Mouse (Mus musculus): ENCODE measurements around the gene Usf3. TPM values are rescaled to one million over a fixed set of nuclear protein-coding genes. Genes with fewer than 3 reads are reported as not detected.

Usf3 gene
- polyA plus RNA-seq, 1 experiment = 7.9 TPM

DNA sequence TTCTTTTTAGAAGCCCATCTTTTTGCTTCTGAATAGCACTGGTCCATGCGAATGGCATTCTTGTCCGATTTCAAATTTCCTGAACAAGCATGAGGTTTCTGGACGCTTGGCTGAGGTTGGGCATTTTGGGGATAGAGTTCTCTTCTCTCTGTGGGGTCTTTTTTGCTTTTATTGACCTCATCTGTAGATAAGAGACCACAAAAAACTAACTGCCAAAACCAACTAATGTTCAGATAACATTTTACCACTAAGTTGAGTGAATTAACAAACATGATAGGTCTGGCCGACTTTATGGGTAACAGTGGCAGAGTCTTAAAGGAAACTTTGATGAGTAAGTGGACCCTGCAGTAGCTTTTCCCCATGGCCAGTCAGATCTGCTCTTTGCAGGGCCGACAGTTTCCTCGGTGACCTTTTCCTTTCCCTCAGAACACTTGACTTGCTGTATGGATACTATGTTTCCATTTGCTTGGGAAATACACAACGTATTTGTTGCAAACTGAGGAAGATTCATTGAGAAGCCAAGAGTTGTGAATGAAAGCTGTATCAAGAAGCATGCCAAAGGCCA lies 1.0 kb downstream of the Usf3 start:
- no peak for DNase-seq (ENCODE audit: low read depth)

GRCm38 (mm10) chr16:44175001-44175400 lies 2.0 kb downstream of the Usf3 start:
- peak; percentile 44 for DNase-seq (ENCODE audit: low read depth)

DNA sequence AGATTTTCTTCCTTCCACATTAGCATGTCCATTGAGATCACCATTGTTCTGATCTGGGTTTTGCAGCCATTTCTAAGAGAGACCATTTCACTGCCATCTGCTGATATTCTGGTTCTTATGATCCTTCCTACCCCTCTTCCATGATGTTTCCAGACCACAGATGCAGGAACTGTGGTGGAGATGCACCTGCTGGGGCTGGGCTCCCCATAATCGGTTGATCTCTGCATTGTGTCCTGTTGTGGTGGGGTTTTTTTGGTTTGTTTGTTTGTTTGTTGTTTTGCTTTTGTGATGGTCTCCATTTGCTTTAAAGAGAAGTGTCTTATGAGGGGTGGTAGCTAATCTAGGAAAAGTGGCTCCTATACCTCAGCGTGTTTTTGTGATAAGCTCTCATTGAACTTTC lies 3.5 kb downstream of the Usf3 start:
- no peak for DNase-seq (ENCODE audit: low read depth)

DNA sequence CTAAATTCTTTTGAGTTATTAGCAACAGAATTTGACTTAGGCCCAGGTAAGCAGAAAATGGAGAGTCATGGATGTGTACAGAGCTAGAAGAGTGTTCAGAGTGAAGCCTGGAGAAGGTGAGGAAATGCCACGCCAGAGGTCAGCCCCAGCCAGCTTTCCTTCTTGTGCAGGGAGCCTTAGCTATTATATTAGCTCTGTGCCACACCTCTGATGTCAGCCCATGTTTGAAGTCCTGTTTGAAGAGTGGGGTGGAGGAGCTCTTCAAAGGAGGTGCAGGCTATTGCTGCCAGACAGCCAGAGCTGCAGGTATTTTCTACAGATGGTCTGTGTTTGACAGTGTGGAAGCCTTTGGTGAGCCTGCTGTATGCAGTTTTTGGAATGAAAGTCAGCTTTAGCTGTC lies 5.5 kb downstream of the Usf3 start:
- DNase-seq (ENCODE audit: low read depth) = no peak

DNA sequence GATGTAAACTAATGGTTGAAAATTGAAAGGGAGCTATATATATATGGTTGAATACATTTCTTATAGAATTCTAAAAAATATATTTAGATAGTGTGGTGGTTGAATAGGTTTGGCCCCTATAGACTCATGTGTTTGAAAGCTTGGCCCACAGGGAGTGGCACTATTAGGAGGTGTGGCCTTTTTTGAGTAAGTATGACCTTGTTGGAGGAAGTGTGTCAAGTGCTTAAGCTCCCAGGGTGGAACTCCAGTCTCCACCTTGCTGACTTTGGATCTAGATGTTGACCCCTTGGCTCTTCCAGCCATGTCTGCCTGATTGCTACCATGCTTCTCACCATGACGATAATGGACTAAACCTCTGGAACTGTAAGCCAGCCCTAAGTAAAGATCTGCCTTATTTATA lies 9.6 kb downstream of the Usf3 start:
- no peak for DNase-seq (ENCODE audit: low read depth)

DNA sequence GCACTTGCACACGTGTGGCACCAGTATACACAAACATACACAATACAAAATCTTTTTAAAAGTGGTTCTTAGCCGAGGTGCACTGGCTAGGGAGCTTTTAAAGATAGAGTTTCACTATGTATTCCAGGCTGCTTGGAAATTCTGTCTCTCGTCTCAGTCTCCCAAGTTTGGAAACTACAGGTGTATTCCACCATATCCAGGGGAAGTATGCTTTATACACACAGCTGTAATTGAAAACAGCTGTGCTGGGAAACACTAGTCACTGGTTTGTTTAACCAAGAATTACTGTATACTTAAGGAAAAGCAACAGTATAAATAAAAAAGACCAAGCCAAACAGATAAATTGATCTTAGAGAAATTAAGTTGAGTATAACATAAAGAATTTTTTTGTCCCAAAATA lies 11.7 kb downstream of the Usf3 start:
- no peak for DNase-seq (ENCODE audit: low read depth)

- DNase-seq (ENCODE audit: low read depth) = no peak
Measured at GRCm38 (mm10) chr16:44187172-44187571, 14.1 kb downstream of the Usf3 start.

- DNase-seq (ENCODE audit: low read depth) = no peak
Measured at GRCm38 (mm10) chr16:44188766-44189165, 15.7 kb downstream of the Usf3 start.

DNA sequence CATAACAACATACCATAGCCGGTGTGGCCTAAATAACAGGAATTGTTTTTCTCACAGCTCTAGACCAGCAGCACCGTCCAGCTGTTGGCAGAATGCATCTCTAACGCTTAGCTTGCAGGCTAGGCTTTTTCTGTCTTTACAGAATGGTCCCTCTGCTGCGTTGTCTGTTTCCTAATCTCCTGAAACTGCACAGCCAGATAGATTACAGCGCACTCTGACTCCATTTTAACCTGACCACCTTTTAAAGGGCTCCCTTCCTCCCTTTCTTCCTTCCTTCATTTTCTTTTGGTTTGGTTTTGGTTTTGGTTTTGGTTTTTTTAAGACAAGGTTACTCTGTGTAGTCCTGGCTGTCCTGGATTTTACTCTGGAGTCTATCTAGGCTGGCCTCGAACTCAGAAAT lies 17.0 kb downstream of the Usf3 start:
- DNase-seq (ENCODE audit: low read depth) = no peak

GRCm38 (mm10) chr16:44190968-44191367 lies 17.9 kb downstream of the Usf3 start:
- DNase-seq (ENCODE audit: low read depth) = no peak

DNA sequence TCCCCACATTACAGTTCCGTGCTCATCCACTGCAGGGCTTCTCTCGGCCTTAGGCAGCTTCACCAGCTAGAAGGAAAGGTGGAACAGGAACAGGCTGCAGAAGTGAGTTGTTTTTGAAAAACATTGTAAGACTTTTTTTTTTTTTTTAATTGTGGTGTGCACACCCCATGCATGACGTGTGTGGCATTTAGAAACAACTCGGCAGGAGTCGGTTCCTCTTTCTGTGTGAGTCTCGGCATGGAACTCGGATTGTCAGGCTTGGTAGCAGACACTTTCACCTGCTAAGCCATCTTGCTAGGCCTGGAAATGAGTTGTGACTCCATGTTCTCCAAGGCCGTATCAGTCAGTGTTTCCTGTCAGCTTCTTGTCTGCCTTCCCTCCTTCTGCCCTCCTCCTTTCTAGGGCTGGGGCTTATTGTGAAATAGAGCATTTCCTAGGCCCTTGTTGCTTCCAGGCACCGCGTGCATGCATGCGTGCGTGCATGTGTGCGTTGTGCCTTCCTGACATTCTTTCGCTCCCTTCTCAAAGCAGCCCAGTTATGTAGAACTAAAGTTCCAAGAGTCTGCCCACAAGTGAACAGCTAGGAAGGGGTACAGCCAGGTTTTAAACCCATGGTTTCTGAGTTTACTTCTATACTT lies 26.1 kb downstream of the Usf3 start:
- no peak for DNase-seq (ENCODE audit: low read depth)

DNA sequence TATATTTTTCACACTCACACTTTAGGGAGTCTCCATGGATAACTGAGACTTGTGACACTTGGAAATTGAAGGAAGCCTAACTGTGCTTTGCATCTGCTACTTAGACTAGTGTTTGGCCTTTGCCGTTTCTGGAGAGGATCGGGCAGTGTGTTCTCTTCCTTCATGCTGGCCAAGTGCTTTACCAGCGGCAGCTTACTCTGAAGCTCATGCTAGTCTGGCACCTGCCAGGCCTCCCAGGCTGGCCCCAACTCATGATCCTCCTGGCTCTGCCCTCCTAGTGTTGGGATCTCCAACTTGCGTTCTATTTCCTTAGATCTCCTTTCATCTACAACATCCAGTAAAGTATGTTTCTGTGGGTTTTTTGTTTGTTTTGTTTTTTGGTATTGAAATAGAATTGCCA lies 27.1 kb downstream of the Usf3 start:
- DNase-seq (ENCODE audit: low read depth) = no peak

DNA sequence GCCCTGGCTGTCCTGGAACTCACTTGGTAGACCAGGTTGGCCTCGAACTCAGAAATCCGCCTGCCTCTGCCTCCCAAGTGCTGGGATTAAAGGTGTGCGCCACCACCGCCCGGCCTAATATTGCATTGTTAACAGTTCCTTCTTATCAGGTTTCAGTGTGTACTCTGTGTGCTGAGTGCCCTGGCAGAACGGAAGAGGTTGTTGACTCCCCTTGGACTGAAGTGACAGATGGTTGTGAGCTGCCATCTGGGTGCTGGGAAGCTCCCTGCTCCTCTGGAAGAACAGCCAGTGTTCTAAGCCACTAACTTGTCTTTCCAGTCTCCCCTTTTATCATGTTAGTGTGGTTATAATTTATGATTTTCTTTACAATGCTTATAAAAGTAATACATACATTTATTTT lies 31.3 kb downstream of the Usf3 start:
- no peak for DNase-seq (ENCODE audit: low read depth)

DNA sequence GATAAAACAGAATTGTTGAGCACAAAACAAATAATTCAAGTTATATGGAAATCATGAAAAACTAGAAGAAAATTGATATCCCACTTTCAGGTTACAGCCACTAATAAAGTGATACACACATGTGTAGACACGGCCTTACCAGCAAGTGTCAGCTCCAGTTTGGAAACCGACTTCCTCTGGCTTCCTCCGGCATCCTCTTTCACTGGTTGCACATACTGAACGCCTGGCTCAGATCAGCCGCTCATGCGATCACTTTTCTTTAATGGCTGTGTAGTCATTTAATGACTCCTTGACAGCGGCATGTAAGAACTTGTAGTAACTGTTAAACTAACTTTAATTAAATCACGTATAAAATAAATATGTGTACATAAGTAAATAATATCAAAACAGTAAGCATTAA lies 32.9 kb downstream of the Usf3 start:
- DNase-seq (ENCODE audit: low read depth) = no peak

DNA sequence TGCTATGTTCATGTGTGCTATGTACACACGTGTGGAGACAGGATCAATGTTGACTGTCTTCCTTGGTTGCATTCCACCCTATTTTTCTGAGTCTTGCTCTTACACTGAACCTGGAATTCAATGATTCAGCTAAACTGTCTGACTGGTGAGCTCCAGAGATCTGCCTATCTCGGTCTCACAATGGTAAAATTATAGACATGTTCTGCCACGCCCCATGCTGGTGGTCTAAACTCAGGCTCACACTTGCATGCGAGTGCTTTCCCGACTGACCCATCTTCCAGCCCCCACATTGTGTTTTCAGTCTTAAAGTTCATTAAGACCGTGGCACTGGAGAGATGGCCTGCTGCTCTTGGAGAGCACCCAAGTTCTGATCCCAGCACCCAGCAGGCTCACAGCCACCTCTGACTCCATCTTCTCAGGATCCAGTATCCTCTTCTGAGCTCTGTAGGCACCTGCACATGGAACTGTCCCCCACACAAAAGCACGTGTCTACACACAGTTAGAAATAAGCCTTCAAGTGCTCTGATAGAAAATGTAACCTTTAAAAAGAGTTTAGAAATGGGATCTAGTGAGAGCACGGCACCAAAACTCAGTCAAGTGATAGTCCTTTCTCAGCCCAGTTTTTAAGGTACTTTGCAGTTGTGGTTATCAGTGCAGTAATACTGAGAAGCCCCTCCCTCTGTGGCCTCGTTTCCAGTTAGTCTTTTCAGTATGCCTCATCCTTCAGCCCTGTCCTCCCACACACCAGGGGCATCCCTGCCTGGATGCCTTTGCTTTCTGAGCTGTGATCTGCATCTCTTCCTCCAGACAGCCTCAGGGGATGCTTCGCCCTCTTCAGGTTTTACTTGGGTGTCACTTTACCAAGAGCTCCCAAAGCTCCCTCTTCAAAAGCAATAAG lies 37.4 kb downstream of the Usf3 start:
- no peak for DNase-seq (ENCODE audit: low read depth)

- DNase-seq (ENCODE audit: low read depth) = no peak
Measured at GRCm38 (mm10) chr16:44211054-44211414, 38.0 kb downstream of the Usf3 start.

DNA sequence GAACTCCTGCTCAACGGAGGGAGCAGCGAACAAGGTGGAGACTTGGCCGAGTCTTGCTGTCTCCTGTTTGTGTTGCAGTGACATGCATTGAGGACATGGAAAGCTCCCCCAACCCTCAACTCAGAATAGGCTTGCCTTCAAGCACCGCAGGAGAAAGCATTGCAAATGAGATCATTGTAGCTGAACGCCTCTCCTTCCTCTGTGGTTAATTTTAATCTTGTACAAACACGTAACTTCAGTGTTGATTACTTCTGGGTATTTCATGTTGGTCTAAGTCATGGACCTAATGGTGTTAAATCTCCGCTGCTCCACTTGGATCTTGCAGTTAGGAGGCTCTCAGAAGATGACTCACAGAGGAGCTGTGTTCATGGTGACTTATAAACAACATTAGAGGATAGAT lies 39.7 kb downstream of the Usf3 start:
- no peak for DNase-seq (ENCODE audit: low read depth)

- DNase-seq (ENCODE audit: low read depth) = no peak
Measured at GRCm38 (mm10) chr16:44215513-44215912, 42.5 kb downstream of the Usf3 start.

GRCm38 (mm10) chr16:44216417-44216816 lies 43.4 kb downstream of the Usf3 start:
- DNase-seq (ENCODE audit: low read depth) = no peak

DNA sequence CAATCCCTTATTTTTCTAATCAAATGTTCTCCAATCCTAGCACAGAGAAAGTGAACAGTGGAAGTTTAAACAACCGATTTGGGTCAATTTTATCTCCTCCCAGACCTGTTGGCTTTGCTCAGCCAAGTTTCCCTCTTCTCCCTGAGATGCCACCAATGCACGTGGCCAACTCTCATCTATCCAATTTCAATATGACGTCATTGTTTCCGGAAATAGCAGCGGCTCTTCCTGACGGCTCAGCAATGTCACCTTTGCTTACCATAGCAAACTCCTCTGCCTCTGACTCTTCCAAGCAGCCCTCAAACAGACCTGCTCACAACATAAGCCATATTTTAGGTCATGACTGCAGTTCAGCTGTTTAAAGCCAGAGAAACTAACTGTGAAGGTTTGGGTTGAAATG lies 48.4 kb downstream of the Usf3 start:
- DNase-seq (ENCODE audit: low read depth) = no peak

DNA sequence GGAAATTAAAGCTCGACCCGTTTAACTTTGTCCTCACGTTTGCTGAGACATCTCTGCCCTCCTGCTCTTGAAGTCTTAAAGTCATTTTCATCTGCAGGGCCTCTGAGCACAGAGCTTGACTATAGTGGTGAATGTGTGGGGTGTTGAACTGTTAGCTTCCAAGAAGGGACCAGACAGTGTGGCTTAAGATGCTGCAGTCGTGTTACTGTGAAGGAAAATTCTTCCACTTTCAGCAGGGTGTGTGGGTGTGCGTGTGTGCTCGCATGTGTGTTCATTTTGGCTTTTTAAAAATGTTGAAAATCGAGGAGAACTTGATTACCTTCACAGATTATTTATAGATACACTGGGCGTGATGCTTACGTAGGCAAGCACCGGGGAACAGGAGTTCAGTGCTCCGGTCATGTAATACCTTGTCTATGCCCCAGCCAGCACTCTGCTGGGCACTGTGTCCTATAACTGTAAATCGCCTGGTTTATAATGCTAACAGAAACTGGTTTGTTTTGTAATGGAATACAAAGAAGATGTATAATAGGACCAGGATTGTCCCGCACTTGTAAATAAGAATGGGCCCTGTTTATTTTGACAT lies 53.8 kb downstream of the Usf3 start:
- no peak for DNase-seq (ENCODE audit: low read depth)

GRCm38 (mm10) chr16:44233019-44233418 lies 60.0 kb downstream of the Usf3 start:
- no peak for DNase-seq (ENCODE audit: low read depth)

DNA sequence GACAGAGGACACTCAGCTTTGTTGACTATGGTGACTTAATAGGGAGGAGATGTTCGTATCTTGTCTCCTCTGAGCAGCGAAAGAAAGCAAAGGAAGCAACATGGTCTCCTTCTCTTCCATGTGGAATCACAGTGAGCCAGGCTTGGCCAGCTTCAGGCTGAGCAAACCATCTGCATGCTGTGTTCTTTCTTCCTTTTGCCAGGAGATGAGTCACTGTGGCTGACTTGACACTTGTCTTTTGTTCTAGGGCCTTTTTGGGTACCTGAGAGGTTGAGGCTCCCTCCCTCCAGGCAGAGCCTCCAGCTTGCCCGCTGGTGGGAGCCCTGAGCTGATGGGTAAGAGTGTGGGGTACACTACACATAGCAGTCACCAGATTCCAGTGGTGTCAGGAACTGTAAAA lies 64.8 kb downstream of the Usf3 start:
- no peak for DNase-seq (ENCODE audit: low read depth)
